Mouse (Mus musculus) kidney, adult 2 months (tissue): ENCODE data around the gene Lclat1.

Experiments
- CTCF ChIP-seq: fragments of 200-500 bp; conservative IDR thresholded peaks from 2 replicates; pipeline ENCODE4 v1.5.1; 2011; ENCODE audit warnings: low read depth, mild to moderate bottlenecking, control low read depth, low read length, moderate library complexity, mixed read lengths; ENCODE audit not compliant: insufficient read depth, insufficient read length
- POLR2A ChIP-seq: fragments of 200-500 bp; IDR thresholded peaks from one replicate; pipeline ENCODE4 v1.6.1; 2011; ENCODE audit warnings: low read depth, low read length, control low read depth

- TF ChIP-seq CTCF, result no peak
- TF ChIP-seq POLR2A, result no peak
Observed at GRCm38 (mm10) chr17:73126349-73126748, 18.6 kb downstream of the Lclat1 start.
